Mouse (Mus musculus): ENCODE results near the gene Hoxb6.

Hoxb6 gene

DNA sequence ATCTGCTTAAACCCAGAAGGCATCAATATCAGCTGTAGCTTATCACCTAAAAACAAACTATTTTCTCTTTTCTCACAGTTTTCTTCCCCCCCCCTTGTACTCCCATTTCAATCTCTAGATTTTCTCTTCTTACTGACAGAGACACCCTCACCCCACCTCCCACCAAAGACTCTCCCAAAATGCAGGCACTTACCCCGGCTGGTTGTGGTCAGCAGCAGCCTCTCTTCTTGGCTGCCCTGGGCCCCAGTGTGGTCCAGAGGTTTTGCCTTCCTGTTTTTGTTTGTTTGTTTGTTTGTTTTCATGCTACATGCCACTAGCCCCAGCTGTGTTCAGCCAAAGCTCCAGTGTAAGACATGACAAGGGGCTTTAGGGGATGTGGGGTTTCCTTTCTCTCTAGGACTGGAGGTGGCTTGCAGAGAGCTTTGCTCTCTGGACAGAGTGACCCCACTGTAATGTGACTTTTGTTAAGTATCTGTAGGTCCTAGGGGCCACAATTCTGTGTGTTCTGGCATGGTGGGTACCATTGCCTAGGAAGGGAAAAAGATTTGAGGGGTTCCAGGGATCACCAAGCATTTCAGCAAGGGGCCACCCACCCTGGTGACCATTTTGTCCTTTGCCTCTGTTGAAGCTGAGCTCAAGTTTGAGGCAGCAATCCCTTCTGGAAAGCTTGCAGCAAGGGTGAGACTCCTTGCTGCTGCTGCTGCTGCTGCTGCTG lies 24.1 kb upstream of the Hoxb6 start:
- no peak for DNase-seq (ENCODE audit: low read depth, low spot score)

- DNase-seq (ENCODE audit: low read depth, low spot score) = no peak
Observed at GRCm38 (mm10) chr11:96269869-96270268, 22.4 kb upstream of the Hoxb6 start.

DNA sequence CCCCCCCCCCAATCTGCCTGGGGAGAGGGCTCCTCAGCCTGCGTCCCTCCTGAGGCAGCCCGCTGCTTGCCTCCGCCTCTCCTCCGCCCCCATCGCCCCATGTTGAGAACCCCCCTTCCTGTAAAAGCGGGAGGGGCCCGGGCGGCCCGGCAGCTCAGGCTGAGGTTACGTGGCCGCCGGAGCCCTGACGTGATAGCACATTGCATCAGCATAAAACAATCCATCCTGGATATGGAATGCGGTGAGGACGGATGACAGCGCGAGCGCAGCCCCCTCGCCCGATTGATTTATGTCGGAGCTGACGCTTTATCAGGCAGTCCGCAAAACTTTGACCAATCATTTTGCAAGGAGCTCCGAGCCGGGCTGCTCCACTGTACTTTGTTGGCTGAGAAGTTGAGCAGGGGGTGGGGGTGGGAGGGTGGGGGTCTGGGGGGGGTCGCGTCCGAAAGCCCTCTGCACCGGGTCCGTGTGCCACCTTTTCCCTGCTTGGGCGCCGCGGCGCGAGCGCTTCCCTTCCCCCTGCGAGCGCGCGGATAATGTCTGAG lies 21.2 kb upstream of the Hoxb6 start, which contains the start of gene Hoxb9:
Gene Hoxb9 (plus strand): TSS at position 462 of the 545 bp plus-strand sequence.
- DNase-seq (ENCODE audit: low read depth, low spot score) = peak; percentile 96

DNA sequence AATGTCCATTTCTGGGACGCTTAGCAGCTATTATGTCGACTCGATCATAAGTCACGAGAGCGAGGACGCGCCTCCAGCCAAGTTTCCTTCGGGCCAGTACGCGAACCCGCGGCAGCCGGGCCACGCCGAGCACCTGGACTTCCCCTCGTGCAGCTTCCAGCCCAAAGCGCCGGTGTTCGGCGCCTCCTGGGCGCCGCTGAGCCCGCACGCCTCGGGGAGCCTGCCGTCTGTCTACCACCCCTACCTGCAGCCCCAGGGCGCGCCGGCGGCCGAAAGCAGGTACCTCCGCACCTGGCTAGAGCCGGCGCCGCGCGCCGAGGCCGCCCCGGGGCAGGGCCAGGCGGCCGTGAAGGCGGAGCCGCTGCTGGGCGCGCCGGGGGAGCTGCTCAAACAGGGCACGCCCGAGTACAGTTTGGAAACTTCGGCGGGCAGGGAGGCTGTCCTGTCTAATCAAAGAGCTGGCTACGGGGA lies 20.7 kb upstream of the Hoxb6 start:
- DNase-seq (ENCODE audit: low read depth, low spot score) = no peak

- DNase-seq (ENCODE audit: low read depth, low spot score) = no peak
Observed at GRCm38 (mm10) chr11:96272024-96272921, 20.0 kb upstream of the Hoxb6 start.

DNA sequence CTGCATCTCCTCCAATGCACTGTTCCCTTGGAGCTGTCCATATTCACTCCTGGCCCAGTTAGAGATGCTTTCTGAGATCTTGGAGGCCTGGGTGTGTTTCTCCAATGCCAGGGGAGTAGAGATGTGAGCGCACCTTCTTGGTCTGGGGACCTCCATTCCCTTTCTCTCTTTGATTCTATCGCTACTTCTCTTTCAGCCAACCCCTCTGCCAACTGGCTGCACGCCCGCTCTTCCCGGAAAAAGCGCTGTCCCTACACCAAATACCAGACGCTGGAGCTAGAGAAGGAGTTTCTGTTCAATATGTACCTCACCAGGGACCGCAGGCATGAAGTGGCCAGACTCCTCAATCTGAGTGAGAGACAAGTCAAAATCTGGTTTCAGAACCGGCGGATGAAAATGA lies 17.8 kb upstream of the Hoxb6 start:
- DNase-seq (ENCODE audit: low read depth, low spot score) = no peak

DNA sequence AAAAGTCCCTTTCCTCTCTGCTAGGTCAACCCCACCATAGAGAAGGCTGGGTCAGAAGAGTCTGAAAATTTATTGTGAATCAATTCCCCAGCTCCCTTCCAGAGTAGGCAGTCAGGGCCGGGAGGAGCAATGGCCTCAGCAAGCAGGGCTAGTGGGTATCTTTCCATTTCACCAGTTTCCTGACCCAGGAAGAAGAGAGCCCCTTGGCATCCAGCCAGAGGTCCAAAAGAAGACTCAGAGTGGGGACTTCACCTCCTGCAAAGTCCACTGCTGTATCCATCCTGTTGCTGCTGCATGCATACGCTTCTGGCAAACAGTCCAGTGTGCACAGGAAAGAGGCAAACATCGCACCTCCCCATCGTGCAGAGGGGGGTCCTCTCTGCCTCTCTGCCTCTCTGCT lies 16.4 kb upstream of the Hoxb6 start:
- DNase-seq (ENCODE audit: low read depth, low spot score) = no peak

- no peak for DNase-seq (ENCODE audit: low read depth, low spot score)
Observed at GRCm38 (mm10) chr11:96277151-96278044, 14.9 kb upstream of the Hoxb6 start.

- no peak for DNase-seq (ENCODE audit: low read depth, low spot score)
Observed at GRCm38 (mm10) chr11:96278324-96278723, 14.0 kb upstream of the Hoxb6 start.

DNA sequence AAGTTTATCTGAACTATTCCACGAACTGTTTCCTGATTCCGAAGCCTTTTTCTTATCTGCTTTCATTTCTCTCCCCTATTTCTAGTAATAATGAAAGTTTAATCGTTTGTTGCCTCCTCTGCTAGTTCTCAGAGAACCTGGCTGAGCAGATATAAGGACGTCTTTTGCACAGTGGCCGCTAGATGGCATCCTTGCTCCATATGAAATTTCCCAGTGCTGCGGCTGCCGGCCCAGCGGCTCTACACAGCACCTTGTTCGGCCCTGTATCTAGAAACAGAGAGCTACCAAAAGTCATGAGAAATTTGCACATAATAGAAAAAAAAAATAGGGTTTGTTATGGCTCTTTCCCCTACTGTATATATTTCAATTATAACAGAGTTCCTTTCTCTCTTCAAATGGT lies 13.5 kb upstream of the Hoxb6 start:
- peak; percentile 93 for DNase-seq (ENCODE audit: low read depth, low spot score)

DNA sequence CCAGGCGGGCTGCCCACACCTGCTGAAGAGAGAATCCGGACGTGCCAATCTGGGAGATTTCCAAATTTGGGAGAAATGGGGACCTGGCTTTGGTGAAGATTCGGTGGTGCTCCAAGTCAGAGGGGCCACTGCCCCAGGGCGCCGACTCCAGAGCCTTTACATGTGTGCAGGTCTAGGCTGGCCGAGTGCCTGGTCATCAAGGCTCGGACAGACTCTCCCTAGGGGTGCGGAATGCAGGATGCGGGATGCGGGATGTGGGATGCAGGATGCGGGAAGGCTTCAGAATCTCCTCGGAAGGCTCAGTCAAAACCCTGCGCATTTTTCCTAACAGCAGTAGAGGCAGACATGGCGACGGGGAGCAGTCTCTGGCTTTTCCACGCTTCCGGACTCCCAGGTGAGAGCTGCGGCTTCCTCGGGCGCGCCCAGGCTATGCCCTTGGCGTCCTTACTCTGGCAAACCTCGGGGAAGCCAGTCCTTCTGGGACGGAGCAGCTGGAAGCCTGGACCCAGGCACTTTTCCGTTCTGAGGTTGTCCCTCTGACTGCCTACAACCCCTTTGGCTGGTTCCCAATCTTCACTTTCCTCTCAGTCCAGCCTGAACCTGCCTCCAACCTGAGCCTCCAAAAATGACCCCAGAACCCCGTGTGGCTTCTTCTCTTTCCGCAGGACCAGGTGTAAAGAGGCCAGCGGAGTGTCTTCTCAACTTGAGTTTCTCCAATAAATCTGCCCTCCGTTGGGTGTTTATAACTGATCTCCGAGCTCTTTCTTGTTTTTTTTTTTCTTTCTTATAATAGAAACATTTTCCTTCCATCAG lies 12.6 kb upstream of the Hoxb6 start:
- DNase-seq (ENCODE audit: low read depth, low spot score) = no peak

DNA sequence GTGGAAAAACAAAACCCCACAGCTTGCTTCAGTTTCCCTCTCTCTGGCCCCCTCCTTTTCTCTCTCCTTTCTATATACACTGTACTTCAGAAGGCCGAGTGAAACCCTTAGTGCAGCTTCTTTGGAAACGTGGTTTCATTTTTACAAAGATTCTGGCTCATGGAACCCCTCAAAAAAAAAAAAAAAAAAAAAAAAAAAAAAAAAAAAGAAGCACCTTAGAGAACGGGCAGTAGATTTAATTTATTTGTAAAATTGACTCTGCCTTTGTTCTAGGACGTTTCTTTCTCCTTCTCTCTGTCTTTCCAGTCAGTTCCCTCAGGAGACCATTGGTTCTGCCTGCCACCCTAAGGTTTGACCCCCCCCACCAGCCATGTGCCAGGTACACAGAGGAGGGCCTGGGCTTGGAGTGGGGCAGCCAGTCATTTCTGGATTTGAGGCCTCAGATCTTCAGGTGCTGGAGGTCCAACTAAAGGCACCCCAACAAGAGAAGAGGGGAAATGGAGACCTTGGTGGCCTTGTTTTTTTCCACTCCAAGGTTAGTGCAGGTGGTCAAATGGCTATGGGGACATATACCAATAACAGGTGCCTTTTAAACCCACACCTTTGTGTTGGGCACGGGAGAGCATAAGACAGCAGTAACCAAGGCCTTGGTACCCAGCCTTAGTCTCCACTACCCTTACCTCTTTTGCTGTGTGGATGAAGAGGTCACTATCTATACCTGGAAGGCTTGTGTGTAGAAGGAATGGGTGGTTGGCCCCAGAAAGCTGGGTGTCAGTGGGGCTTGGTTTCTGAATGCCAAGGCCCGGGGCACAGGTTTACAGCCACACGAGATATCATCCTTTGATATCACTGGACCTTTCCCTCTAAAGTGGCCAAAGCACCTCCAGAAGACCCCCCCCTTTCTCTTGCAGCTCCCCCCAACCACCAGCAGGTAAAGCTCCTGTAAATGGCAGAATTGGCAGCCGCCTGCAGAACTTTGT lies 11.6 kb upstream of the Hoxb6 start:
- DNase-seq (ENCODE audit: low read depth, low spot score) = no peak

- no peak for DNase-seq (ENCODE audit: low read depth, low spot score)
Observed at GRCm38 (mm10) chr11:96281396-96281795, 10.9 kb upstream of the Hoxb6 start.

DNA sequence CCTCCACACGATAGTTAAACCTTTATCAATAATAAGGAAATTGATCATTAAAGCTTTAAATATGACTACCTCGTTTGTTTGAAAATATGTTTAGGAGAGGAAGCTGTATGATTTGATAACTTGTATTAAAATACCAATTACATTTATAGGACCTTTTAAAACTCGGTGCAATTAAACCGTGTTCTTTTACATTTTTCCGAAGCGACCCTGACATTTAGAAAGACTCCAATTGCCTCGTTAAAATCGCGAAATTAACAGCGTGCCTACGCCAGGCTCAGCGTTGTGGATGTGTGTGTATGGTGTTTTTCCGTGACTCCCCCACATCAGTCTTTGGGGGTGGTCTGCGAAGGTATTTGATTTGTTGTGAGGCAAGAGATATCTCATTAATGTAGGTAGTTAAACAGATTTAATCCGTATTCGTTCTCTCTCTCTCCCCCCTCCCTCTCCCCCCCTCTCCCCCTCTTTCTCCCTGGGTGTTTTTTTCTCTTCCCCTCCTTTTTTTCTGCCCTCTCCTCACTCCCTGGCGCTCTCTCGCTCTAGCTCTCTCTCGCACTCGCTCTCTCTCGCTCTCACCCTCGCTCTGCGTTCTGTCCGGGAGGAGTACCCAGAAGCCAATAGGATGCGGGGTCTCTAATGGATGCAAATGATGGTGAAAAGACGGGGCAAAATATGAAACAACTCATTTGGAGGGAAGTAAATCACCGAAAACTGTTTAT lies 10.3 kb upstream of the Hoxb6 start, which contains the start of gene Hoxb8:
Gene Hoxb8 (plus strand): TSS at position 51 of the 716 bp plus-strand sequence.
- peak; percentile 86 for DNase-seq (ENCODE audit: low read depth, low spot score)

- DNase-seq (ENCODE audit: low read depth, low spot score) = no peak
Observed at GRCm38 (mm10) chr11:96282795-96283430, 9.4 kb upstream of the Hoxb6 start.

DNA sequence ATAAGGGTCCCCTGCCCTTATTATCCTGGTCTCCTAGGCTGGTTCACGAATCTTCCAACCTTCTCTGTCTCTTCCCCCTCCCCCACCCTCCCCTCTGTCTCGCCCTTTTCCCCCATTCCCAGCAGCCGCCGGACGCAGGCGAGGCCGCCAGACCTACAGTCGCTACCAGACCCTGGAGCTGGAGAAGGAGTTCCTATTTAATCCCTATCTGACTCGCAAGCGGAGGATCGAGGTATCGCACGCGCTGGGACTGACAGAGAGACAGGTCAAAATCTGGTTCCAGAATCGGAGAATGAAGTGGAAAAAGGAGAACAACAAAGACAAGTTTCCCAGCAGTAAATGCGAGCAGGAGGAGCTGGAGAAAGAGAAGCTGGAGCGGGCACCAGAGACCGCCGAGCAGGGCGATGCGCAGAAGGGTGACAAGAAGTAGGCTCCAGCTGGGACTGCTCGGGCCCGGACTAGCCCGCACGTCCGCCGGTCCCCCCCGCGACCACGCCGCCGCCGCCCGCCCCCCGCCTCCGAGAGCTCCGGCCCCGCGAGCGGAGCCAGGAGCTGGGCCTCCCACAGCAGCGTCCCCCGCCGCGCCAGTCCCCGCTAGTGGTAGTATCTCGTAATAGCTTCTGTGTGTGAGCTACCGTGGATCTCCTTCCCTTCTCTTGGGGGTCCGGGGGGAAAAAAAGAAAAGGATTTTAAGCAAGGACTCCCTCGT lies 8.1 kb upstream of the Hoxb6 start:
- no peak for DNase-seq (ENCODE audit: low read depth, low spot score)

Measured in mesoderm, embryonic 11.5 days (tissue).